Mouse (Mus musculus) liver, embryonic 13.5 days (tissue): ENCODE data around the gene Mbtps1. TPM values are rescaled to one million over a fixed set of nuclear protein-coding genes. Genes with fewer than 3 reads are reported as not detected.

Source experiments
- ATAC-seq: fragments of 200-750 bp; cut with Nextera tagmentation; 2 replicates; pipeline ENCODE4 v1.8.0; 2017; ENCODE audit warnings: low read depth, mild to moderate bottlenecking, moderate number of reproducible peaks, moderate library complexity
- DNase-seq: peaks from one replicate; pipeline ENCODE4 v3.0.0; 2022
- H3K27ac ChIP-seq: fragments of 300-500 bp; sonication (generic); 2 replicates; pipeline ENCODE4 v1.5.1; 2015; ENCODE audit warnings: moderate library complexity, mild to moderate bottlenecking, inconsistent platforms
- H3K27me3 ChIP-seq: fragments of 300-500 bp; sonication (generic); 2 replicates; pipeline ENCODE4 v1.6.1; 2015; ENCODE audit warnings: mild to moderate bottlenecking, inconsistent platforms
- H3K36me3 ChIP-seq: fragments of 300-500 bp; sonication (generic); 2 replicates; pipeline ENCODE4 v1.6.1; 2015; ENCODE audit warnings: mild to moderate bottlenecking, inconsistent platforms
- H3K4me1 ChIP-seq: fragments of 300-500 bp; sonication (generic); replicated peaks from 2 replicates; pipeline ENCODE4 v1.6.1; 2015; ENCODE audit warnings: inconsistent platforms
- H3K4me2 ChIP-seq: fragments of 300-500 bp; sonication (generic); 2 replicates; pipeline ENCODE4 v1.6.1; 2015; ENCODE audit warnings: inconsistent platforms, mild to moderate bottlenecking, moderate library complexity
- H3K4me3 ChIP-seq: fragments of 300-500 bp; sonication (generic); replicated peaks from 2 replicates; pipeline ENCODE4 v1.5.1; 2015; ENCODE audit warnings: mild to moderate bottlenecking, inconsistent platforms
- H3K9ac ChIP-seq: fragments of 300-500 bp; sonication (generic); 2 replicates; pipeline ENCODE4 v1.6.1; 2015; ENCODE audit warnings: mild to moderate bottlenecking, inconsistent platforms
- H3K9me3 ChIP-seq: fragments of 300-500 bp; sonication (generic); replicated peaks from 2 replicates; pipeline ENCODE4 v1.6.1; 2016; ENCODE audit warnings: inconsistent platforms
- WGBS: fragments of 180-500 bp; shearing (Covaris S2); methylation state at CpG from one replicate; pipeline ENCODE4 v1.1.7; 2015; ENCODE audit not compliant: insufficient replicate concordance; 5-methylcytosine and 5-hydroxymethylcytosine counted together
- polyA plus RNA-seq: library from polyadenylated mRNA; unstranded; fragments of >200 nt; fragmentation: Nextera tagmentation; extraction: Ambion mirVana; gene quantifications from 2 replicates; pipeline ENCODE4 v1.2.1, GENCODE M21; 2015

Gene Mbtps1
- polyA plus RNA-seq, 1 experiment from 2014 or later = 27.7 TPM

GRCm38 (mm10) chr8:119459724-119460123 is 98.8 kb downstream of the Mbtps1 start:
- H3K9ac ChIP-seq = no peak overlapping the region
- no peak overlapping the region for H3K27ac ChIP-seq
- DNase-seq = no peak
- H3K36me3 ChIP-seq = no peaks in the 10 kb centered on the region
- 46% methylated on average over 16 of the region's 16 CpGs for WGBS
- no peaks in the 10 kb centered on the region for H3K9me3 ChIP-seq
- H3K4me3 ChIP-seq = no peak overlapping the region
- H3K4me2 ChIP-seq = no peak overlapping the region
- H3K4me1 ChIP-seq = no peaks in the 10 kb centered on the region
- ATAC-seq = no peak
- H3K27me3 ChIP-seq = peaks cover 13% of the 10 kb centered on the region

Other genes with a start within 250 kb of the Mbtps1 start
- 86.8 and 94.9 TPM in 2 replicates for gene Hsbp1, start 214.2 kb downstream of the Mbtps1 start, polyA plus RNA-seq
- 7.3 and 7.7 TPM in 2 replicates for gene Mlycd, start 163.9 kb downstream of the Mbtps1 start, polyA plus RNA-seq
- gene Osgin1, start 124.6 kb downstream of the Mbtps1 start, polyA plus RNA-seq = 13.0 and 14.8 TPM in 2 replicates
- gene Necab2, start 112.0 kb downstream of the Mbtps1 start, polyA plus RNA-seq = 0.05 TPM in 1 of 2 replicates, not detected in the other
- gene Slc38a8, start 57.0 kb downstream of the Mbtps1 start, polyA plus RNA-seq = not detected in 2 replicates
- 18.5 and 19.8 TPM in 2 replicates for gene Hsdl1, start 16.4 kb upstream of the Mbtps1 start, polyA plus RNA-seq
- 0.05 and 0.07 TPM in 2 replicates for gene Dnaaf1, start 16.5 kb upstream of the Mbtps1 start, polyA plus RNA-seq
- gene Taf1c, start 46.5 kb upstream of the Mbtps1 start, polyA plus RNA-seq = 6.6 and 6.8 TPM in 2 replicates
- gene Adad2, start 54.0 kb upstream of the Mbtps1 start, polyA plus RNA-seq = not detected in 2 replicates
- gene Kcng4, start 76.9 kb upstream of the Mbtps1 start, polyA plus RNA-seq = not detected in 2 replicates
- 1.2 and 1.3 TPM in 2 replicates for gene Wfdc1, start 107.6 kb upstream of the Mbtps1 start, polyA plus RNA-seq
- 0.07 and 0.20 TPM in 2 replicates for gene Atp2c2, start 141.3 kb upstream of the Mbtps1 start, polyA plus RNA-seq
- gene Tldc1, start 219.7 kb upstream of the Mbtps1 start, polyA plus RNA-seq = 4.3 and 4.5 TPM in 2 replicates